Mouse (Mus musculus) forebrain, embryonic 12.5 days (tissue): Measurements from ENCODE around the gene Ccpg1. TPM values are rescaled to one million over a fixed set of nuclear protein-coding genes. Genes with fewer than 3 reads are reported as not detected.

ENCODE experiments used
- ATAC-seq: fragments of 200-750 bp; cut with Nextera tagmentation; 2 replicates; pipeline ENCODE4 v1.8.0; 2017; ENCODE audit warnings: moderate TSS enrichment; ENCODE audit not compliant: low FRiP score
- H3K27ac ChIP-seq: fragments of 300-500 bp; sonication (generic); 2 replicates; pipeline ENCODE4 v1.5.1; 2016; ENCODE audit warnings: mild to moderate bottlenecking
- H3K27me3 ChIP-seq: fragments of 300-500 bp; sonication (generic); 2 replicates; pipeline ENCODE4 v1.6.1; 2016; ENCODE audit warnings: mild to moderate bottlenecking
- H3K36me3 ChIP-seq: fragments of 300-500 bp; sonication (generic); replicated peaks from 2 replicates; pipeline ENCODE4 v1.6.1; 2016; ENCODE audit warnings: mild to moderate bottlenecking
- H3K4me1 ChIP-seq: fragments of 300-500 bp; sonication (generic); 2 replicates; pipeline ENCODE4 v1.6.1; 2016
- H3K4me2 ChIP-seq: fragments of 300-500 bp; sonication (generic); 2 replicates; pipeline ENCODE4 v1.6.1; 2016; ENCODE audit warnings: mild to moderate bottlenecking, moderate library complexity
- H3K4me3 ChIP-seq: fragments of 300-500 bp; sonication (generic); replicated peaks from 2 replicates; pipeline ENCODE4 v1.5.1; 2016; ENCODE audit warnings: mild to moderate bottlenecking
- H3K9ac ChIP-seq: fragments of 300-500 bp; sonication (generic); 2 replicates; pipeline ENCODE4 v1.6.1; 2016; ENCODE audit warnings: mild to moderate bottlenecking
- H3K9me3 ChIP-seq: fragments of 300-500 bp; sonication (generic); 2 replicates; pipeline ENCODE4 v1.6.1; 2016
- WGBS: fragments of 180-500 bp; shearing (Covaris S2); methylation state at CpG from one replicate; pipeline ENCODE4 v1.1.7; 2016; 5-methylcytosine and 5-hydroxymethylcytosine counted together
- polyA plus RNA-seq: library from polyadenylated mRNA; unstranded; fragments of >200 nt; fragmentation: Nextera tagmentation; extraction: Ambion mirVana; gene quantifications from 2 replicates; pipeline ENCODE4 v1.2.1, GENCODE M21; 2016

Gene Ccpg1
- polyA plus RNA-seq, 1 experiment from 2014 or later, result 26.0 TPM

DNA sequence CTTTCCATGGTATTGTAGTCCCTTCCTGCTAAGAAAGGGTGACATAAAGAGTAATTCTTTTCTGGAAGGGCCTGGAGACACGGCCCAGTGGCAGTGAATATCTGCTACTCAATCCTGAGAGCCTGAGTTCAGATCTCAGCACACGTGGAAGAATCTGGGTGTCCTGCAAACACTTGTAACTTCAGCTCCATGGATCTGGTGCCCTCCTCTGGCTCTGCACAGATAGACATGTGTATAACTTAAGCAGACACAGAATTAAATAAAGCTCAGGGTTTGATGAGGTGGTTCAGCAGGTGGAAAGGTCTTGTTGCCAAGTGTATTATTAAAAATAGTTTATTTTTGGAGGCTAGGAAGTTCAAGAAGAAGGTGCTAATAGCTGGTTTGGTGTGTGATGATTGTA is 15.3 kb downstream of the Ccpg1 start:
- Histone ChIP-seq H3K4me2 (no peak overlapping the region), H3K9me3 (no peaks in the 10 kb centered on the region), H3K4me1 (no peaks in the 10 kb centered on the region), H3K27me3 (no peaks in the 10 kb centered on the region), H3K9ac (no peak overlapping the region), H3K27ac (no peak overlapping the region), H3K4me3 (no peak overlapping the region), H3K36me3 (peaks cover 9% of the 10 kb centered on the region)
- no peak for ATAC-seq
- 71% methylated on average over 2 of the region's 2 CpGs for WGBS

DNA sequence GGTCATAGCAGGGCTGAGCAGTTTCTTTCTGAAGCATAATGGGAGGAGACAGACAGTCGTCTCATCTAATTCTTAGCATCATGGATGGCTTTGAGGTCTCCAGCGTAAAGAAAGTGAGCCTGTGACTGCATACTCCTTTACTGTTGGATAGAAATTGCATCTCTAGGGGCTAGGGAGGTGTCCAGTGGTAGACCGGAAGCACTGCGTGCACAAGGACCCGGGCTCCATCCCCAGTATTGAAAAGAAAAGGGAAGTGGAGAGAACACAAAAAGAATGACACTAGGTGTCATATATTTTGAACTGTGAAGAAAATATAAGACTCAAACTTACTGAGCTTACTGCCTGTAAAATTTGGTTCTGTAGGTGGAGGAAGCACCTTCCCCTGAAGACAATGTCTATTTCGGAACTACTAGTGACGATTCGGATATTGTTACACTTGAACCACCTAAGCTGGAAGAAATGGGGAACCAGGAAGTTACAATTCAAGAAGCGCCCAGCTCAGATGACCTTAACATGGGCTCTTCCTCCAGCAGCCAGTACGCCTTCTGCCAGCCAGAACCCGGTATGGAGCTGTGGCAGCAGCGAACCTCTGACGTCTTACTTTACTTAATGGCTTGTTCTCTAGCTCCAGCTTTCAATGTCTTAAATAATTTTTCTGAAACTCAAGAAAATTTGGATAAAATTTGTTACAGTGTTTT is 16.2 kb downstream of the Ccpg1 start:
- no peak overlapping the region for H3K4me2 ChIP-seq
- ATAC-seq, result no peak
- peaks cover 16% of the 10 kb centered on the region for H3K36me3 ChIP-seq
- WGBS, result 90% methylated on average over 13 of the region's 13 CpGs
- H3K9me3 ChIP-seq, result no peaks in the 10 kb centered on the region
- H3K4me3 ChIP-seq, result no peak overlapping the region
- no peaks in the 10 kb centered on the region for H3K27me3 ChIP-seq
- H3K27ac ChIP-seq, result no peak overlapping the region
- H3K9ac ChIP-seq, result no peak overlapping the region
- H3K4me1 ChIP-seq, result no peaks in the 10 kb centered on the region

DNA sequence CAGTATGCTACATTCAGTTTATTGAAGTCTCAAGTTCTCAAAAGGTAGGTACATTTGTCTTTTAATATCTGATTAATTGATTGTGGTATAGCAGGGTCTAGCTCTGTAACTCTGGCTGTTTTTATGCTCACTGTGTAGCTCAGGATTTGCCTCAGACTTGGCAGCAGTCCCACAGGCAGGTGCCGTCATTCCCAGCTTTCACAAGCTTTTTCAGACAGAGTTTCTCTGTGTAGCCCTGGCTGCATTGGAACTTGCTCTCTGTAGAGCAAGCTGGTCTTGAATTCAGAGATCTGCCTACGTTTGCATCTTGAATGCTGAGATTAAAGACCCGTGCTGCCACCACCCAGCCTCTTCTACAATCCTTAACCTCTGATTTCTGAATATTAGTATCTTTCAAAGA is 16.9 kb downstream of the Ccpg1 start:
- Histone ChIP-seq H3K9ac (no peak overlapping the region), H3K4me3 (no peak overlapping the region), H3K36me3 (peaks cover 16% of the 10 kb centered on the region), H3K27ac (no peak overlapping the region), H3K9me3 (no peaks in the 10 kb centered on the region), H3K4me1 (no peaks in the 10 kb centered on the region), H3K27me3 (no peaks in the 10 kb centered on the region), H3K4me2 (no peak overlapping the region)
- ATAC-seq, result no peak
- WGBS, result 66% methylated on average over 3 of the region's 3 CpGs

DNA sequence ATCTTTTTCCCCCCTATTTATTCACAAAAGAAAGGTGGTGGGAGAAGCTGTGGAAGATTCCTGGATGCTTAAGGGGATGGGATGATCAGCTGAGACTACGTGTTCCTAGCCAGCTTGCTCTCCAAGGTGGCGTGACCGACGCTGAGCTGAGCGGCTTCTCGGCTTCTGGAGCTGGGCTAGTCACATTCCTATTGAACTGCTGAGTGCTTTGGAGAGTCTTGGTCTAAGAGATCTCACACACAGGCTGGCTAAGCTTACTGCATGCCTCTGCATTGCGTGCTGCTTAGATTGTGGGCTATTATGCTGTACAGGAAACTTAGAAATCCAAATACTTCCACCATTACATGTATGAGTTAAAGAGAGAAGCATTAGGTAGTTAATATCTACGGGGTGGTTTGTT is 18.8 kb downstream of the Ccpg1 start:
- H3K9ac ChIP-seq, result no peak overlapping the region
- no peak overlapping the region for H3K27ac ChIP-seq
- H3K27me3 ChIP-seq, result no peaks in the 10 kb centered on the region
- ATAC-seq, result no peak
- H3K4me3 ChIP-seq, result no peak overlapping the region
- no peak overlapping the region for H3K4me2 ChIP-seq
- H3K36me3 ChIP-seq, result peaks cover 19% of the 10 kb centered on the region
- no peaks in the 10 kb centered on the region for H3K4me1 ChIP-seq
- WGBS, result 86% methylated on average over 8 of the region's 8 CpGs
- H3K9me3 ChIP-seq, result no peaks in the 10 kb centered on the region

DNA sequence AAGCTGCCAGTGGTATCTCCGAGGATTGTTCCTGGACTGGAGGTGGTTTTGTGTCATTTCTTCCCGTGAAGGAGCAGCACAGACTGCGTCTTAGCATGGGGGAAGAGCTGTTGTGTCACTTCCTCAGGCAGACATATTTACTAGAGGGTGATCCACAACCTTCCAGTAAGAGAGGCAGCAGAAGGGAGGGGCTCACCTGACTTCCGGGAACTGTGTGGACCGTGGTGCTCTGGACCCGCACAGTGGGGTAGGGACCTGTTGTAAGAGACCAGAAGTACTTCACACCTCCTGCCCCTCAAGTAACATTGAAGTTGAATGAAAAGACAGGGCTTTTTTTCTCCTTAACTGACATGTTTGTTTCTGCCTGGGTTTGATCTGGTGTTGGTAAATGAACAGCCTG is 19.9 kb downstream of the Ccpg1 start:
- no peaks in the 10 kb centered on the region for H3K9me3 ChIP-seq
- WGBS, result 87% methylated on average over 6 of the region's 6 CpGs
- ATAC-seq, result no peak
- H3K36me3 ChIP-seq, result peaks cover 21% of the 10 kb centered on the region
- no peak overlapping the region for H3K4me2 ChIP-seq
- no peak overlapping the region for H3K9ac ChIP-seq
- no peaks in the 10 kb centered on the region for H3K27me3 ChIP-seq
- H3K27ac ChIP-seq, result no peak overlapping the region
- no peaks in the 10 kb centered on the region for H3K4me1 ChIP-seq
- no peak overlapping the region for H3K4me3 ChIP-seq

DNA sequence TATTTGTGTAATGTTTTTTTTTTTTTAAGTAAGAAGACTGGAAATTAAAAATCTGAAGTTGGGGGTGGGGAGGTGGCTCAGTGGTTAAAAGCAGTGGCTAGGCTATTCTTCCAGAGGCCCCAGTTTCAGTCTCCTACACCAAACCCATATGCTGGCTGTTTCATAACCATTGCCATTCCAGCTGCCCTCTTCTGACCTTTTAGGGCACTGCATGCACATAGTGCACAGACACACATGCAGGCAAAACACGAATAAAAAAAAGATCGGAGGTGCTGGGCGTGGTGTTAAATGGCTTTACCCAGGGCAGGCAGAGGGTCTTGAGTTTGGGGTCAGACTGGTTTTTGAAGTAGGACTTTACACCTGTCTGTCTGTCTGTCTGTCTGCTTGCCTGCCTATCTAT is 20.9 kb downstream of the Ccpg1 start:
- no peak for ATAC-seq
- WGBS, result 93% methylated on average over 3 of the region's 3 CpGs
- peaks cover 26% of the 10 kb centered on the region for H3K36me3 ChIP-seq
- no peaks in the 10 kb centered on the region for H3K9me3 ChIP-seq
- no peaks in the 10 kb centered on the region for H3K4me1 ChIP-seq
- no peak overlapping the region for H3K4me3 ChIP-seq
- H3K4me2 ChIP-seq, result no peak overlapping the region
- H3K27me3 ChIP-seq, result no peaks in the 10 kb centered on the region
- H3K9ac ChIP-seq, result no peak overlapping the region
- no peak overlapping the region for H3K27ac ChIP-seq

DNA sequence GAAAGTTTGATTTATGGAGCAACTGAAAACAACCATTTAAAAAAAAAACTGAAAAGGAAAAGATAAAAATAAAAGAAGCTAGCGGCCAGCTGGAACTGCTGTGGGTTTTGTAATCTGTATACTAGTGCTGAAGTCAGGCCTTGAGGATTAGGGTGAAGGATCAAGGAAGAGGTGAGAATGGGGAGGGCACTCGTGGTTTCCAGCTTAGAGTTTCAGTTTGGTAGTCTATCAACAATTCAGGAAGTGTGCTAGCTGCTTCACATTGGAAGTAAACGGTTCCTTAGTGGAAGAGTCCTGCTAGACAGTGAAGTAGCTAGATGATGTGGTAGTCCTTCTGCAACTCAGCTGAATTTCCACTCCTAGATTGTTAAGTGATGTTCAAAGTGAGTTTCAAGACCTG is 23.2 kb downstream of the Ccpg1 start:
- no peak overlapping the region for H3K9ac ChIP-seq
- no peak for ATAC-seq
- WGBS, result 73% methylated on average over 3 of the region's 3 CpGs
- no peaks in the 10 kb centered on the region for H3K27me3 ChIP-seq
- H3K4me1 ChIP-seq, result no peaks in the 10 kb centered on the region
- peaks cover 31% of the 10 kb centered on the region for H3K36me3 ChIP-seq
- no peak overlapping the region for H3K4me2 ChIP-seq
- no peaks in the 10 kb centered on the region for H3K9me3 ChIP-seq
- no peak overlapping the region for H3K27ac ChIP-seq
- no peak overlapping the region for H3K4me3 ChIP-seq

DNA sequence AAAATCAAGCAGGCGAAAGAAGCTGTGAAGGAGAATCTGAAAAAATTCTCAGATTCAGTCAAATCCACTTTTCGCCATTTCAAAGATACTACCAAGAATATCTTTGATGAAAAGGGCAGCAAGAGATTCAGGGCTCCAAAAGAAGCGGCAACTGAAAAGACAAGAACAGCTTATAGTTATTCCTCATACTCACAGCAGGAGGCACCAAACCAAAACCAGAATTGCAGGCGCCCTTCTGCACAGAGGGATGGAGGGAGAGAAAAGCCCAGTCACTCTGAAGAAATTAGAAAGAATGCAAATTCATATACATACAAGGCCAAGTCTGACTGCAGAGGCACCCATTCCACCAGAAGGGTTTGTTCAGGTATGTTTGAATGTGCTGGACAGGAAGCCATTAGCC is 27.4 kb downstream of the Ccpg1 start:
- Histone ChIP-seq H3K27ac (no peak overlapping the region), H3K9me3 (no peaks in the 10 kb centered on the region), H3K9ac (no peak overlapping the region), H3K27me3 (no peaks in the 10 kb centered on the region), H3K4me2 (no peak overlapping the region), H3K4me1 (no peaks in the 10 kb centered on the region), H3K4me3 (no peak overlapping the region), H3K36me3 (peaks cover 54% of the 10 kb centered on the region)
- 97% methylated on average over 4 of the region's 4 CpGs for WGBS
- no peak for ATAC-seq

DNA sequence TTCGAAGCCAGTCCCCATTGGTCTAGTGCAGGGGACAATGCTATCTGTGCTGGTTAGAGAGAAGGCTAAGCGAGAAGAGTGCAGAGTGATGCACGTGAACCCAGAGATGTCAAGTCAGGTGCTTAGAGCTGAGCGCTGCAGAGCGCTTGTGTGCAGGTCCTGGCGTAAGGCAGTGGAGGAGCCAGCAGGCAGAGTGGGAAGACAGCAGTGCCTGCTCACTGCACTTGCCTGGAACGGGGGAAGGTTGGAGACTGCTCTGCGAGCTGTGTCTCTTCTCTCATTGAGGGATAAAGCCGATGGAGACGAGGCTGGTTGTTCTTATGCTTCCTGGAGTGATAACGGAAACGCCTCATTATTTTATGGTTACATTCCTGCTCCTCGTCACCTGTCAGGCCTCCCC is 29.5 kb downstream of the Ccpg1 start:
- H3K36me3 ChIP-seq, result peaks cover 69% of the 10 kb centered on the region
- WGBS, result 92% methylated on average over 13 of the region's 13 CpGs
- no peaks in the 10 kb centered on the region for H3K9me3 ChIP-seq
- H3K4me2 ChIP-seq, result no peak overlapping the region
- no peaks in the 10 kb centered on the region for H3K27me3 ChIP-seq
- H3K4me1 ChIP-seq, result no peaks in the 10 kb centered on the region
- ATAC-seq, result no peak
- H3K27ac ChIP-seq, result no peak overlapping the region
- no peak overlapping the region for H3K9ac ChIP-seq
- H3K4me3 ChIP-seq, result no peak overlapping the region

DNA sequence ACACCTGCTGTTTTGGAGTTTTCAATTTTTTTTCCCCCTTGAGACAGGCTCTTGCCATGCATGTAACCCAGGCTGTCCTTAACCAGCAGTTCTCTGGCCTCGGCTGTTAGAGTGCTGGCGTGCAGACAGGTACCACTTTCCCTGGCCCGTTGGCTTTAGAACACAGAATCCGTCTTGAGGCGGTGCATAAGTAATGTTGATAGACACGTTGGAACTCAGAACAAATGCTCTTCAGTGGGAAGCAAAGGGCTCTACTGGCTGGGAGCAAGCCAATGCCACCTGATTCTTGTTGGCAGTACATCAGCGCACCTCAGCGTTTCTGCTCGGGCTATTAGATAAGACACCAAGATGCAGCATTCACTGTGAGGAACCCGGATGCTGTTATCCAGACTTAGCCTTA is 34.6 kb downstream of the Ccpg1 start:
- 88% methylated on average over 10 of the region's 10 CpGs for WGBS
- Histone ChIP-seq H3K36me3 (peaks cover 63% of the 10 kb centered on the region), H3K4me1 (no peaks in the 10 kb centered on the region), H3K4me2 (no peak overlapping the region), H3K9me3 (no peaks in the 10 kb centered on the region), H3K27me3 (no peaks in the 10 kb centered on the region), H3K4me3 (no peak overlapping the region), H3K9ac (no peak overlapping the region), H3K27ac (no peak overlapping the region)
- ATAC-seq, result no peak

DNA sequence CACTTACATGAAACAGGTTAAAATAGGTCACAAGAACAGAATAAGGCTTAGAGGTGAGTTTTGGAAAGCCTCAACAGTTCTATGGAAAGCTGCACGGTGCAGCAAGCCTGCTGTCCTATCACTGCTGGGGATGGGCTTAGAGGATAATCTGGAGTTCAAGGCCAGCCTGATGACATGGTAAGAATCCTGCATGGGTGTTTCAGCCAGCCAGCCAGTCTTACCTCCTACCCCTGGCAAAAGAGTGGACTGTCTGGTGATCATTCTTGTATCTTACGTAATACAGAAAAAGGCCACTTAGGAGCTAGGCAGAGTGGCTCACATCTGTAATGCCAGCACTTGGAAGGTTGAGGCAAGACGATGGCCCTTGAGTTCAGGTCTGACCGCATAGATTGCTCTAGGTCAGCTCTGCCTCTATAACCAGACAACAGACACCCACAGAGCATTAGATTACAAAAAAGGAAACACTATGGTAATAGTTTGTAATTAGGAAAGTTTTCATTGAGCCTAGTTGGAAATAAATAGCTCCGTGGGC is 35.4 kb downstream of the Ccpg1 start:
- Histone ChIP-seq H3K9me3 (no peaks in the 10 kb centered on the region), H3K4me3 (no peak overlapping the region), H3K27ac (no peak overlapping the region), H3K9ac (no peak overlapping the region), H3K36me3 (peaks cover 60% of the 10 kb centered on the region), H3K27me3 (no peaks in the 10 kb centered on the region), H3K4me2 (no peak overlapping the region), H3K4me1 (no peaks in the 10 kb centered on the region)
- 93% methylated on average over 5 of the region's 5 CpGs for WGBS
- no peak for ATAC-seq

DNA sequence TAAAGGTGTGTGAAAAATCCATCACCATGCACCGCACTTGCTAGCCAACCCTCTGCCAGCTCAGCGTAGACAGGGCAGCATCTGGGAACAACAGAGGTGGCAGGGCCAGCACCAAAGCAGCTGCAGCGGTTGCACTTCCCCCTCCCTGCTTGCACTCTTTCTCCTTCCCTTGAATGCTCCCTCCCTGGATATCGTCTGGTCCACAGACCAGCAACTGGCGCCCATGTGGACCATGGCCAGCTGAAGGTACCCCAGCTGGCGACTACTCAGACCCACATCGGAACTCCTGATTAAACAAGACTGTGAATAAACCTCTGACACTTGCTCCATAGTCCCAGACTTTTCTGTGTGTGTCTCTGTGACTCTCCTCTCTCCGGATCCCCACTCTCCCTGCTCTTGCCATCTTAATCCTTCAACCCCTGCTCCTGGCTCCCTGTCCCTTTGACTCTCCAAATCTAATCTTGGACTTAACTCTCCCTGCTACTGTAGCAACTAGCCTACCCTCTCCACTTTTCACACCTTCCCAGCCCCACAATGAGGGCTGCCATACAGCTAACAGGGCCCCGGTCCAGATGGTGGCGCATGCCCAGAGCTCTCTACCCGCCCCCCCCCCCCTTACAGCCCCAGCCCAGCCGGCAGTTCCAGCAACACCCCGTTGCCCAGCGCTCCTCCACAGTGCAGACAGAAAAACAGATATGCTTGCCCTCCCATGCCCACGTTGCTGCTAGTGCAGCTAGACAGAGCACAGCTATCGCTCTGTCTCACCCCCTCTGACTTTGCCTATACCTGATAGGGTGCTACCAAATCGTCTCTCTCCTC is 40.8 kb downstream of the Ccpg1 start:
- 22% methylated on average over 16 of the region's 17 CpGs for WGBS
- peaks cover 8% of the 10 kb centered on the region for H3K4me1 ChIP-seq
- H3K36me3 ChIP-seq, result peaks cover 21% of the 10 kb centered on the region
- H3K27me3 ChIP-seq, result no peaks in the 10 kb centered on the region
- peak overlapping the region; percentile 63 for H3K27ac ChIP-seq
- peak; percentile 75; the same call in 1 of the 2 replicates for ATAC-seq
- H3K9me3 ChIP-seq, result no peaks in the 10 kb centered on the region
- peak overlapping the region; percentile 22; the same call in 1 of the 2 replicates for H3K4me2 ChIP-seq
- 0 out of 2 replicates have a peak overlapping the region, but pooled peaks have one; percentile 29 for H3K9ac ChIP-seq
- H3K4me3 ChIP-seq, result no peak overlapping the region
